Mouse (Mus musculus) MEL (cell line): ENCODE results near the gene Bcan. TPM values are rescaled to one million over a fixed set of nuclear protein-coding genes. Genes with fewer than 3 reads are reported as not detected.

ENCODE experiments used
- DNase-seq: peaks from one replicate; pipeline ENCODE4 v3.0.0; 2011; ENCODE audit warnings: low read depth, low spot score
- H3K27ac ChIP-seq: 2 replicates; pipeline ENCODE4 v1.5.1; 2012; ENCODE audit warnings: low read depth, mild to moderate bottlenecking, control low read depth, low read length, moderate library complexity; ENCODE audit not compliant: control insufficient read depth
- H3K27me3 ChIP-seq, 2 experiments: fragments of 150-350 bp in 1 of 2; sonication (generic) in 1 of 2; 2 replicates each; pipeline ENCODE4 v1.6.1; 2012; ENCODE audit warnings: low read length in 2 of 2, mild to moderate bottlenecking in 2 of 2, improper control_type of control experiment in 1 of 2, moderate library complexity in 1 of 2; ENCODE audit not compliant: insufficient read depth in 2 of 2, control insufficient read depth in 1 of 2
- H3K36me3 ChIP-seq, 2 experiments: 2 replicates each; pipeline ENCODE4 v1.6.1; 2012 to 2014; ENCODE audit warnings: low read length in 2 of 2, improper control_type of control experiment in 1 of 2, inconsistent platforms in 1 of 2, mild to moderate bottlenecking in 1 of 2; ENCODE audit not compliant: insufficient read depth in 2 of 2, control insufficient read depth in 1 of 2
- H3K4me1 ChIP-seq, 2 experiments: fragments of 150-350 bp in 1 of 2; sonication (generic) in 1 of 2; 2 replicates each; pipeline ENCODE4 v1.6.1; 2012; ENCODE audit warnings: low read length in 2 of 2, improper control_type of control experiment in 1 of 2, mild to moderate bottlenecking in 1 of 2; ENCODE audit not compliant: insufficient read depth in 2 of 2, control insufficient read depth in 1 of 2
- H3K4me3 ChIP-seq, 2 experiments: fragments of 150-350 bp in 1 of 2; sonication (generic) in 1 of 2; 2 replicates each; pipeline ENCODE4 v1.5.1; 2012; ENCODE audit warnings: low read depth in 2 of 2, low read length in 2 of 2, mild to moderate bottlenecking in 2 of 2, moderate library complexity in 2 of 2, control low read depth in 1 of 2, improper control_type of control experiment in 1 of 2; ENCODE audit not compliant: control insufficient read depth in 1 of 2, insufficient read depth in 1 of 2
- H3K79me2 ChIP-seq: 2 replicates; pipeline ENCODE4 v1.6.1; 2012; ENCODE audit warnings: mild to moderate bottlenecking, low read length, moderate library complexity; ENCODE audit not compliant: control insufficient read depth, poor library complexity, insufficient read depth
- H3K9ac ChIP-seq: 2 replicates; pipeline ENCODE4 v1.6.1; 2012; ENCODE audit warnings: low read depth, mild to moderate bottlenecking, control low read depth, low read length, moderate library complexity; ENCODE audit not compliant: control insufficient read depth, poor library complexity, severe bottlenecking
- H3K9me3 ChIP-seq: fragments of 150-350 bp; sonication (generic); replicated peaks from 2 replicates; pipeline ENCODE4 v1.6.1; 2012; ENCODE audit warnings: mild to moderate bottlenecking, low read length, improper control_type of control experiment, moderate library complexity; ENCODE audit not compliant: insufficient read depth
- BHLHE40 ChIP-seq: IDR thresholded peaks from 2 replicates; pipeline ENCODE4 v1.6.1; 2012; ENCODE audit warnings: low read depth, mild to moderate bottlenecking, inconsistent platforms, low read length, improper control_type of control experiment, borderline replicate concordance
- CHD2 ChIP-seq: IDR thresholded peaks from 2 replicates; pipeline ENCODE4 v1.6.1; 2011; ENCODE audit warnings: low read length, improper control_type of control experiment
- CTCF ChIP-seq, 3 experiments: IDR thresholded peaks in 2 of 3; conservative IDR thresholded peaks in 1 of 3; 2 replicates each; pipeline ENCODE4 v1.5.1; 2011 to 2012; ENCODE audit warnings: low read length in 3 of 3, low read depth in 2 of 3, mild to moderate bottlenecking in 2 of 3, improper control_type of control experiment in 1 of 3, inconsistent platforms in 1 of 3, mixed read lengths in 1 of 3, moderate library complexity in 1 of 3; ENCODE audit not compliant: control insufficient read depth in 1 of 3, insufficient read depth in 1 of 3, poor library complexity in 1 of 3, severe bottlenecking in 1 of 3
- ELF1 ChIP-seq: IDR thresholded peaks from 2 replicates; pipeline ENCODE4 v1.6.1; 2014; ENCODE audit warnings: low read depth, mild to moderate bottlenecking, inconsistent platforms, low read length, improper control_type of control experiment, moderate library complexity
- GATA1 ChIP-seq: IDR thresholded peaks from 2 replicates; pipeline ENCODE4 v1.6.1; 2011; ENCODE audit warnings: low read depth, low read length, improper control_type of control experiment
- MAX ChIP-seq: IDR thresholded peaks from 2 replicates; pipeline ENCODE4 v1.6.1; 2011; ENCODE audit warnings: low read length, improper control_type of control experiment
- MAZ ChIP-seq: IDR thresholded peaks from 2 replicates; pipeline ENCODE4 v1.6.1; 2012; ENCODE audit warnings: low read depth, mild to moderate bottlenecking, inconsistent platforms, low read length, improper control_type of control experiment
- MYC ChIP-seq: IDR thresholded peaks from 2 replicates; pipeline ENCODE4 v1.6.1; 2011; ENCODE audit warnings: low read depth, mild to moderate bottlenecking, low read length, improper control_type of control experiment, moderate library complexity
- NELFE ChIP-seq: IDR thresholded peaks from 2 replicates; pipeline ENCODE4 v1.6.1; 2011; ENCODE audit warnings: low read depth, low read length, improper control_type of control experiment
- POLR2AphosphoS2 ChIP-seq: IDR thresholded peaks from 2 replicates; pipeline ENCODE4 v1.6.1; 2011; ENCODE audit warnings: low read length, improper control_type of control experiment
- RAD21 ChIP-seq: IDR thresholded peaks from 2 replicates; pipeline ENCODE4 v1.6.1; 2011; ENCODE audit warnings: mild to moderate bottlenecking, low read depth, low read length, improper control_type of control experiment
- RCOR1 ChIP-seq: IDR thresholded peaks from 2 replicates; pipeline ENCODE4 v1.6.1; 2012; ENCODE audit warnings: low read depth, mild to moderate bottlenecking, inconsistent platforms, low read length, improper control_type of control experiment
- SMC3 ChIP-seq: IDR thresholded peaks from 2 replicates; pipeline ENCODE4 v1.6.1; 2011; ENCODE audit warnings: low read depth, low read length, improper control_type of control experiment
- TAL1 ChIP-seq: IDR thresholded peaks from 2 replicates; pipeline ENCODE4 v1.6.1; 2012; ENCODE audit warnings: mild to moderate bottlenecking, inconsistent platforms, low read length, moderate library complexity, mixed read lengths
- TBP ChIP-seq: IDR thresholded peaks from 2 replicates; pipeline ENCODE4 v1.8.0; 2011; ENCODE audit warnings: low read depth, low read length, improper control_type of control experiment
- TCF12 ChIP-seq: IDR thresholded peaks from 2 replicates; pipeline ENCODE4 v1.6.1; 2014; ENCODE audit warnings: low read depth, mild to moderate bottlenecking, inconsistent platforms, low read length, improper control_type of control experiment, moderate library complexity
- UBTF ChIP-seq: IDR thresholded peaks from 2 replicates; pipeline ENCODE4 v1.6.1; 2012; ENCODE audit warnings: low read depth, mild to moderate bottlenecking, inconsistent platforms, low read length, improper control_type of control experiment, moderate library complexity, borderline replicate concordance; ENCODE audit not compliant: insufficient read depth
- ZC3H11A ChIP-seq: IDR thresholded peaks from 2 replicates; pipeline ENCODE4 v1.6.1; 2012; ENCODE audit warnings: low read depth, mild to moderate bottlenecking, inconsistent platforms, low read length, improper control_type of control experiment
- ZKSCAN1 ChIP-seq: IDR thresholded peaks from 2 replicates; pipeline ENCODE4 v1.6.1; 2012; ENCODE audit warnings: low read depth, mild to moderate bottlenecking, inconsistent platforms, low read length, improper control_type of control experiment, moderate library complexity
- polyA plus RNA-seq, 2 experiments: library from polyadenylated mRNA; stranded (reverse) in 1 of 2; unstranded in 1 of 2; fragments of >175 nt in 1 of 2; fragments of >200 nt in 1 of 2; gene quantifications; 2 replicates each; pipeline versions ENCODE4 v1.2.1 to v1.2.4; 2012; ENCODE audit warnings: low replicate concordance in 2 of 2, low read depth in 1 of 2; ENCODE audit not compliant: insufficient read length in 2 of 2, insufficient read depth in 1 of 2, missing spikeins in 1 of 2
- total RNA-seq: library from RNA; depleted of rRNA; stranded (reverse); fragments of 300-350 nt; gene quantifications from 2 replicates; pipeline ENCODE4 v1.2.3, GENCODE M21; 2012; rRNA removed

Gene Bcan
- total RNA-seq (not detected in 2 replicates), polyA plus RNA-seq (not detected)

GRCm38 (mm10) chr3:88000181-88000580 lies at the start of gene Bcan:
Gene Bcan (minus strand): TSS chr3:88000230.
- no peaks in the 10 kb centered on the region for H3K36me3 ChIP-seq
- H3K27me3 ChIP-seq = no peaks in the 10 kb centered on the region; a peak in 1 of 4 replicates
- no peak within 1 kb of the TSS for H3K9ac ChIP-seq
- H3K4me3 ChIP-seq = no peak within 1 kb of the TSS
- no peaks in the 10 kb centered on the region for H3K4me1 ChIP-seq
- no peaks in the 10 kb centered on the region for H3K79me2 ChIP-seq
- H3K27ac ChIP-seq = no peak within 1 kb of the TSS
- no peak for DNase-seq
- TF ChIP-seq SMC3 (no peak), RCOR1 (no peak), BHLHE40 (no peak), ZKSCAN1 (no peak), ELF1 (no peak), CTCF (IDR thresholded peaks at IDR 0.05 in 2 of 3, conservative IDR thresholded peaks at IDR 0.05 in 1 of 3; ENCODE audit: control insufficient read depth in 1 of 3, insufficient read depth in 1 of 3, low read depth in 2 of 3, low read length in 3 of 3, poor library complexity in 1 of 3, severe bottlenecking in 1 of 3) (no peak), UBTF (no peak), RAD21 (no peak), TBP (no peak)
- H3K9me3 ChIP-seq = no peaks in the 10 kb centered on the region

GRCm38 (mm10) chr3:88049532-88049931 lies 49.5 kb upstream of the Bcan start:
- no peaks in the 10 kb centered on the region for H3K9me3 ChIP-seq
- peaks cover 0 to 4% of the 10 kb centered on the region in 2 experiments; a peak in 2 of 4 replicates for H3K4me1 ChIP-seq
- TF ChIP-seq ZC3H11A (no peak), CHD2 (no peak), POLR2AphosphoS2 (no peak), GATA1 (no peak), MYC (no peak), TCF12 (no peak), TAL1 (no peak), MAX (no peak), MAZ (no peak), CTCF (IDR thresholded peaks at IDR 0.05 in 2 of 3, conservative IDR thresholded peaks at IDR 0.05 in 1 of 3; ENCODE audit: control insufficient read depth in 1 of 3, insufficient read depth in 1 of 3, low read depth in 2 of 3, low read length in 3 of 3, poor library complexity in 1 of 3, severe bottlenecking in 1 of 3) (no peak), NELFE (no peak)
- no peak overlapping the region for H3K27ac ChIP-seq
- no peak for DNase-seq
- H3K79me2 ChIP-seq = peaks cover 32% of the 10 kb centered on the region
- H3K36me3 ChIP-seq = peaks cover 4 to 19% of the 10 kb centered on the region in 2 experiments
- H3K27me3 ChIP-seq = no peaks in the 10 kb centered on the region
- no peak overlapping the region for H3K4me3 ChIP-seq
- H3K9ac ChIP-seq = no peak overlapping the region
